Mouse (Mus musculus) hindbrain, embryonic 11.5 days (tissue): ENCODE measurements around the gene Sncg. TPM values are rescaled to one million over a fixed set of nuclear protein-coding genes. Genes with fewer than 3 reads are reported as not detected.

Source experiments
- ATAC-seq: fragments of 200-750 bp; cut with Nextera tagmentation; 2 replicates; pipeline ENCODE4 v1.8.0; 2017; ENCODE audit warnings: mild to moderate bottlenecking, moderate TSS enrichment, moderate library complexity; ENCODE audit not compliant: low FRiP score
- DNase-seq: peaks from one replicate; pipeline ENCODE4 v3.0.0-alpha.2; 2015; ENCODE audit warnings: low spot score
- H3K27ac ChIP-seq: fragments of 300-500 bp; sonication (generic); 2 replicates; pipeline ENCODE4 v1.5.1; 2014; ENCODE audit warnings: mild to moderate bottlenecking, low read depth, low read length
- H3K27me3 ChIP-seq: fragments of 300-500 bp; sonication (generic); 2 replicates; pipeline ENCODE4 v1.6.1; 2014; ENCODE audit warnings: mild to moderate bottlenecking, low read length, moderate library complexity, mixed read lengths; ENCODE audit not compliant: control insufficient read depth, insufficient read depth
- H3K36me3 ChIP-seq: fragments of 300-500 bp; sonication (generic); 2 replicates; pipeline ENCODE4 v1.6.1; 2014; ENCODE audit warnings: mild to moderate bottlenecking, low read length, moderate library complexity, mixed read lengths; ENCODE audit not compliant: control insufficient read depth, insufficient read depth
- H3K4me1 ChIP-seq: fragments of 300-500 bp; sonication (generic); replicated peaks from 2 replicates; pipeline ENCODE4 v1.6.1; 2014; ENCODE audit warnings: low read length, mixed read lengths; ENCODE audit not compliant: control insufficient read depth, insufficient read depth
- H3K4me2 ChIP-seq: fragments of 300-500 bp; sonication (generic); replicated peaks from 2 replicates; pipeline ENCODE4 v1.6.1; 2014; ENCODE audit warnings: mild to moderate bottlenecking, low read depth, low read length
- H3K4me3 ChIP-seq: fragments of 300-500 bp; sonication (generic); 2 replicates; pipeline ENCODE4 v1.5.1; 2014; ENCODE audit warnings: low read depth, low read length
- H3K9ac ChIP-seq: fragments of 300-500 bp; sonication (generic); 2 replicates; pipeline ENCODE4 v1.6.1; 2014; ENCODE audit warnings: low read depth, low read length
- H3K9me3 ChIP-seq: fragments of 300-500 bp; sonication (generic); 2 replicates; pipeline ENCODE4 v1.6.1; 2016; ENCODE audit warnings: low read length; ENCODE audit not compliant: control insufficient read depth
- WGBS: fragments of 180-500 bp; shearing (Covaris S2); extraction: QIAGEN DNeasy Blood & Tissue Kit; methylation state at CpG from one replicate; pipeline ENCODE4 v1.1.7; 2014; 5-methylcytosine and 5-hydroxymethylcytosine counted together
- polyA plus RNA-seq: library from polyadenylated mRNA; unstranded; fragments of >200 nt; fragmentation: Nextera tagmentation; extraction: Ambion mirVana; gene quantifications from 2 replicates; pipeline ENCODE4 v1.2.1, GENCODE M21; 2014

Gene Sncg
- polyA plus RNA-seq, 1 experiment from 2014 or later: 123 TPM

GRCm38 (mm10) chr14:34344361-34344760, 30.2 kb downstream of the Sncg start:
- Histone ChIP-seq H3K4me1 (no peaks in the 10 kb centered on the region), H3K4me3 (no peak overlapping the region), H3K9me3 (no peaks in the 10 kb centered on the region), H3K27me3 (no peaks in the 10 kb centered on the region), H3K27ac (no peak overlapping the region), H3K36me3 (peaks cover 5% of the 10 kb centered on the region), H3K4me2 (no peak overlapping the region), H3K9ac (no peak overlapping the region)
- DNase-seq: no peak
- ATAC-seq: no peak
- 91% methylated on average over 5 of the region's 5 CpGs for WGBS

- H3K9ac ChIP-seq: no peak overlapping the region
- no peak overlapping the region for H3K27ac ChIP-seq
- DNase-seq (no peak), ATAC-seq (no peak)
- peaks cover 8% of the 10 kb centered on the region for H3K36me3 ChIP-seq
- H3K27me3 ChIP-seq: no peaks in the 10 kb centered on the region
- no peak overlapping the region for H3K4me2 ChIP-seq
- H3K4me1 ChIP-seq: no peaks in the 10 kb centered on the region
- 94% methylated on average over 4 of the region's 4 CpGs for WGBS
- no peak overlapping the region for H3K4me3 ChIP-seq
- no peaks in the 10 kb centered on the region for H3K9me3 ChIP-seq
Measured at GRCm38 (mm10) chr14:34343078-34343477, 31.5 kb downstream of the Sncg start.

GRCm38 (mm10) chr14:34341993-34342392, 32.6 kb downstream of the Sncg start:
- Histone ChIP-seq H3K4me1 (no peaks in the 10 kb centered on the region), H3K27me3 (no peaks in the 10 kb centered on the region), H3K9ac (no peak overlapping the region), H3K9me3 (no peaks in the 10 kb centered on the region), H3K27ac (no peak overlapping the region), H3K4me2 (no peak overlapping the region), H3K36me3 (peaks cover 10% of the 10 kb centered on the region), H3K4me3 (no peak overlapping the region)
- no peak for DNase-seq
- 93% methylated on average over 4 of the region's 4 CpGs for WGBS
- ATAC-seq: no peak

DNA sequence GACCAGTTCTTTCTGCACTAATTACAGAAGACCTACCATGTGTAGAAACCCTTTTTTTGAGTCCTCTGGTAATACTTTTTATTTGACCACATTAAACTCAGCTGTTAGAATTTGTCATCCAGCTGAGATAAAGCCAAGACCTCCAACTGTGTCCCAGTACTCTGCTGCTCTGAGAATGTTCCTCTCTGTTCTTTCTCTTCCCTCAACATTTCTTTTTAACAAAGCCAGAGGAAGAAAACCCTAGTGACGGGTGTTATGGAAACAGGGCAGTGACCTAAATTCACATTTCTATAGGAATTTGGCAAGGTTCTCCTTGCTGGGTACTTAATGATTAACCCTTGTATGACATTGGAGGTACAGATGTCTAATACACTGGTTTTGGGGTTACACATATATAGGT, 35.1 kb downstream of the Sncg start:
- no peak overlapping the region for H3K9ac ChIP-seq
- no peak overlapping the region for H3K4me3 ChIP-seq
- no peak for ATAC-seq
- 82% methylated on average over 1 of the region's 1 CpGs for WGBS
- H3K27me3 ChIP-seq: no peaks in the 10 kb centered on the region
- H3K4me1 ChIP-seq: no peaks in the 10 kb centered on the region
- no peaks in the 10 kb centered on the region for H3K9me3 ChIP-seq
- no peak overlapping the region for H3K27ac ChIP-seq
- peaks cover 18% of the 10 kb centered on the region for H3K36me3 ChIP-seq
- no peak overlapping the region for H3K4me2 ChIP-seq
- DNase-seq: no peak

- ATAC-seq (no peak), DNase-seq (no peak)
- Histone ChIP-seq H3K36me3 (peaks cover 15% of the 10 kb centered on the region; the same call in 1 of the 2 replicates), H3K27me3 (no peaks in the 10 kb centered on the region), H3K4me1 (no peaks in the 10 kb centered on the region), H3K4me2 (no peak overlapping the region), H3K27ac (no peak overlapping the region), H3K4me3 (no peak overlapping the region), H3K9me3 (no peaks in the 10 kb centered on the region), H3K9ac (no peak overlapping the region)
- 91% methylated on average over 5 of the region's 5 CpGs for WGBS
Measured at GRCm38 (mm10) chr14:34332476-34332875, 42.1 kb downstream of the Sncg start.

GRCm38 (mm10) chr14:34331886-34332285, 42.7 kb downstream of the Sncg start:
- Histone ChIP-seq H3K4me1 (no peaks in the 10 kb centered on the region), H3K4me3 (no peak overlapping the region), H3K9ac (no peak overlapping the region), H3K9me3 (no peaks in the 10 kb centered on the region), H3K36me3 (peaks cover 14% of the 10 kb centered on the region; the same call in 1 of the 2 replicates), H3K27ac (no peak overlapping the region), H3K4me2 (no peak overlapping the region), H3K27me3 (no peaks in the 10 kb centered on the region)
- 94% methylated on average over 3 of the region's 3 CpGs for WGBS
- ATAC-seq (no peak), DNase-seq (no peak)

DNA sequence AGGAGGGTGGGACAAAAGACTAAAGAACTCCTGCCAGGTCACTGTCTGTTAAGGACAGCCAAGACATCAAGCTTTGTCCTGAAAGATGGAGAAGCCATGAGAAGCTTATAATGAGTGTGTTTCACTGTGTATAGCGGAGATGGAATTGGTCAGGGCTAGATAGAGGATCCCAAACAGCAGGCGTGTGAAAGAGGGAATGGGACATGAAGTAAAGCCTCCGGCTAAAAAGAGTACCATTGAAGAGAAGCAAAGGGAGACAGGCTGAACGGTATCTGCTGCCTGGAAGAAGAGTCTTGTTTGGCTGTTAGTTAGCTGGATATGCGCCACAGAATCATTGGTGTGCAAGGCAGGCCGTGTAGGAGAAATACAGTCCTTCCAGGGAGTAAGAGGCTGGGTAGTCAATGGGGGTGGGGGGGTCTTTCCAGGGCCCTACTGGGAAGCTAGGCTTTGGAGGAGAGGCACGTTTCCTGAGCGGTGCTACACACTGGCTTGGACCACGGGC, 43.9 kb downstream of the Sncg start:
- ATAC-seq (no peak), DNase-seq (no peak)
- WGBS: 91% methylated on average over 9 of the region's 9 CpGs
- Histone ChIP-seq H3K4me1 (no peaks in the 10 kb centered on the region), H3K27ac (no peak overlapping the region), H3K9ac (no peak overlapping the region), H3K9me3 (no peaks in the 10 kb centered on the region), H3K36me3 (0 out of 2 replicates have a peak, but pooled peaks cover 12% of the 10 kb centered on the region), H3K4me3 (no peak overlapping the region), H3K4me2 (no peak overlapping the region), H3K27me3 (no peaks in the 10 kb centered on the region)

- WGBS: 94% methylated on average over 1 of the region's 1 CpGs
- Histone ChIP-seq H3K9ac (no peak overlapping the region), H3K4me2 (no peak overlapping the region), H3K27me3 (no peaks in the 10 kb centered on the region), H3K9me3 (no peaks in the 10 kb centered on the region), H3K4me3 (no peak overlapping the region), H3K4me1 (no peaks in the 10 kb centered on the region), H3K36me3 (0 out of 2 replicates have a peak, but pooled peaks cover 6% of the 10 kb centered on the region), H3K27ac (no peak overlapping the region)
- ATAC-seq (no peak), DNase-seq (no peak)
Measured at GRCm38 (mm10) chr14:34327618-34328017, 47.0 kb downstream of the Sncg start.

- H3K4me1 ChIP-seq: no peaks in the 10 kb centered on the region
- no peak overlapping the region for H3K27ac ChIP-seq
- ATAC-seq (no peak), DNase-seq (no peak)
- 0 out of 2 replicates have a peak, but pooled peaks cover 6% of the 10 kb centered on the region for H3K36me3 ChIP-seq
- no peaks in the 10 kb centered on the region for H3K9me3 ChIP-seq
- H3K4me3 ChIP-seq: no peak overlapping the region
- 93% methylated on average over 3 of the region's 3 CpGs for WGBS
- H3K27me3 ChIP-seq: no peaks in the 10 kb centered on the region
- H3K9ac ChIP-seq: no peak overlapping the region
- no peak overlapping the region for H3K4me2 ChIP-seq
Measured at GRCm38 (mm10) chr14:34326606-34327005, 48.0 kb downstream of the Sncg start.
